Comparison of ENCODE assay signal across 8 mouse cellular contexts in genomic region chr7:143685359-143686067, GRCm38 (mm10). TPM values are rescaled to one million over a fixed set of nuclear protein-coding genes. Genes with fewer than 3 reads are reported as not detected.
A peak's percentile ranks its signal among the peaks of the same experiment; 100 is the strongest.
DNase-seq lines count a peak whose midpoint lies in the region; ATAC-seq and TF ChIP-seq lines count a peak whose summit lies in the region.

Tnfrsf23 (minus strand) TSS chr7:143685872.

- peak within 1 kb of the TSS; percentile 56 for H3K9ac ChIP-seq in heart, embryonic 16.5 days (ENCODE audit: low read length)
- H3K9ac ChIP-seq in liver, embryonic 13.5 days, result no peak within 1 kb of the TSS; the same call in 1 of the 2 replicates
- peak within 1 kb of the TSS; percentile 55 for H3K9ac ChIP-seq in stomach, postnatal 0 days (ENCODE audit: low read length)

- no peak for TF ChIP-seq EP300 in stomach, postnatal 0 days (optimal IDR thresholded peaks at IDR 0.05)

- no peak within 1 kb of the TSS for H3K27ac ChIP-seq in forebrain, embryonic 10.5 days
- H3K27ac ChIP-seq in heart, embryonic 16.5 days (ENCODE audit: low read length), result peak within 1 kb of the TSS; percentile 57; the same call in 1 of the 2 replicates
- H3K27ac ChIP-seq in liver, embryonic 13.5 days, result no peak within 1 kb of the TSS
- H3K27ac ChIP-seq in stomach, postnatal 0 days (replicated peaks), result 0 out of 2 replicates have a peak within 1 kb of the TSS, but pooled peaks have one; percentile 49

- H3K4me3 ChIP-seq in forebrain, embryonic 10.5 days, result peak within 1 kb of the TSS; percentile 56
- peak within 1 kb of the TSS; percentile 66 for H3K4me3 ChIP-seq in heart, embryonic 16.5 days (ENCODE audit: low read length)
- peak within 1 kb of the TSS; percentile 49 for H3K4me3 ChIP-seq in liver, embryonic 13.5 days (replicated peaks)
- H3K4me3 ChIP-seq in stomach, postnatal 0 days (ENCODE audit: low read depth, low read length), result peak within 1 kb of the TSS; percentile 39

- peak; percentile 74 to 76 for DNase-seq in B cell, adult 2 months
- peak; percentile 87 for DNase-seq in adrenal gland, adult 8-10 months
- DNase-seq in forebrain, embryonic 10.5 days (ENCODE audit: extremely low spot score, low spot score), result peak; percentile 67
- DNase-seq in kidney, postnatal 25 days, result peak; percentile 84 to 87
- DNase-seq in liver, embryonic 13.5 days, result peak; percentile 46
- DNase-seq in natural killer cell, adult 2 months (ENCODE audit: low spot score in 2 of 2), result peak; percentile 73 to 80
- peak; percentile 86 for DNase-seq in stomach, postnatal 0 days (ENCODE audit: low spot score)

- 3% methylated on average over 35 of the region's 35 CpGs for WGBS in forebrain, embryonic 10.5 days
- 2% methylated on average over 35 of the region's 35 CpGs for WGBS in heart, embryonic 16.5 days
- WGBS in liver, embryonic 13.5 days (ENCODE audit: insufficient replicate concordance), result 3% methylated on average over 35 of the region's 35 CpGs
- 2% methylated on average over 35 of the region's 35 CpGs for WGBS in stomach, postnatal 0 days

- H3K36me3 ChIP-seq in forebrain, embryonic 10.5 days (replicated peaks), result no peaks in the 10 kb centered on the region
- H3K36me3 ChIP-seq in heart, embryonic 16.5 days (ENCODE audit: control insufficient read depth, insufficient read depth), result peaks cover 22% of the 10 kb centered on the region
- no peaks in the 10 kb centered on the region for H3K36me3 ChIP-seq in liver, embryonic 13.5 days
- H3K36me3 ChIP-seq in stomach, postnatal 0 days (ENCODE audit: control insufficient read depth, insufficient read depth, low read length), result peaks cover 8% of the 10 kb centered on the region; the same call in 1 of the 2 replicates

- no peaks in the 10 kb centered on the region for H3K9me3 ChIP-seq in forebrain, embryonic 10.5 days
- H3K9me3 ChIP-seq in heart, embryonic 16.5 days (replicated peaks; ENCODE audit: control insufficient read depth, low read length), result no peaks in the 10 kb centered on the region
- no peaks in the 10 kb centered on the region for H3K9me3 ChIP-seq in liver, embryonic 13.5 days (replicated peaks)
- H3K9me3 ChIP-seq in stomach, postnatal 0 days (ENCODE audit: control insufficient read depth, low read length), result no peaks in the 10 kb centered on the region

- H3K27me3 ChIP-seq in forebrain, embryonic 10.5 days (ENCODE audit: poor library complexity, severe bottlenecking), result peaks cover 31% of the 10 kb centered on the region
- H3K27me3 ChIP-seq in heart, embryonic 16.5 days (ENCODE audit: control insufficient read depth, insufficient read depth, low read length), result no peaks in the 10 kb centered on the region
- H3K27me3 ChIP-seq in liver, embryonic 13.5 days, result peaks cover 7% of the 10 kb centered on the region
- H3K27me3 ChIP-seq in stomach, postnatal 0 days (ENCODE audit: control insufficient read depth, insufficient read depth, low read length), result no peaks in the 10 kb centered on the region

- H3K4me2 ChIP-seq in heart, embryonic 16.5 days (ENCODE audit: low read depth, low read length), result peak within 1 kb of the TSS; percentile 80
- H3K4me2 ChIP-seq in liver, embryonic 13.5 days, result peak within 1 kb of the TSS; percentile 73
- peak within 1 kb of the TSS; percentile 76 for H3K4me2 ChIP-seq in stomach, postnatal 0 days (replicated peaks; ENCODE audit: low read depth)

- peak; percentile 91 for ATAC-seq in heart, embryonic 16.5 days (replicated peaks; ENCODE audit: extremely low read depth, insufficient read depth, low FRiP score)
- peak; percentile 86 for ATAC-seq in liver, embryonic 13.5 days (ENCODE audit: low read depth)
- ATAC-seq in stomach, postnatal 0 days (ENCODE audit: low FRiP score, low TSS enrichment), result peak; percentile 96

- H3K4me1 ChIP-seq in forebrain, embryonic 10.5 days, result peaks cover 7% of the 10 kb centered on the region
- H3K4me1 ChIP-seq in heart, embryonic 16.5 days (ENCODE audit: control insufficient read depth, insufficient read depth, low read length), result no peaks in the 10 kb centered on the region; the same call in 1 of the 2 replicates
- H3K4me1 ChIP-seq in liver, embryonic 13.5 days (replicated peaks), result peaks cover 3% of the 10 kb centered on the region; the same call in 1 of the 2 replicates
- no peaks in the 10 kb centered on the region for H3K4me1 ChIP-seq in stomach, postnatal 0 days (replicated peaks; ENCODE audit: control insufficient read depth, insufficient read depth)

- peak; percentile 34 for TF ChIP-seq CTCF in stomach, postnatal 0 days (IDR thresholded peaks at IDR 0.05; ENCODE audit: low read depth)

RNA-seq across cellular contexts. Expression of gene Tnfrsf23, which starts in this region (rescaled TPM):
- total RNA-seq in adrenal gland, adult 8-10 months (2022), result 1 to 10 TPM; 3.0 to 4.8 (median 3.4) TPM
- polyA plus RNA-seq in forebrain, embryonic 10.5 days (2016; fragmentation: Nextera tagmentation; extraction: Ambion mirVana), result 0.09 and 0.15 TPM in 2 replicates
- 1.3 and 1.5 TPM in 2 replicates for polyA plus RNA-seq in heart, embryonic 16.5 days (2015; fragmentation: Nextera tagmentation; extraction: Ambion mirVana)
- 0.17 and 0.44 TPM in 2 replicates for polyA plus RNA-seq in liver, embryonic 13.5 days (2015; fragmentation: Nextera tagmentation; extraction: Ambion mirVana)
- polyA plus RNA-seq in stomach, postnatal 0 days (2015; fragmentation: Nextera tagmentation; extraction: Ambion mirVana), result 2.9 and 4.0 TPM in 2 replicates

Comparison
In these comparisons a context has a peak if more than half of its experiments do, and no peak if none do; other contexts are left out.
1. Peak in DNase-seq and H3K4me3 ChIP-seq in forebrain, embryonic 10.5 days; RNA of the gene not detected or under 1 TPM.
2. Peak in DNase-seq, ATAC-seq, H3K4me3 ChIP-seq and H3K4me2 ChIP-seq in liver, embryonic 13.5 days; RNA of the gene not detected or under 1 TPM.
3. H3K27ac ChIP-seq: peak in heart, embryonic 16.5 days (single experiment) and stomach, postnatal 0 days (single experiment); none in forebrain, embryonic 10.5 days (single experiment) and liver, embryonic 13.5 days (single experiment).
4. Peak in every context shown above with its lines, with median percentiles within 50 percentile points of each other: DNase-seq, H3K4me3 ChIP-seq, ATAC-seq and H3K4me2 ChIP-seq.